Mouse (Mus musculus): Measurements from ENCODE around the gene Dlx1.

Gene Dlx1

GRCm38 (mm10) chr2:71545882-71546639 is 18.1 kb downstream of the Dlx1 start:
- peak; percentile 79 for DNase-seq (ENCODE audit: low read depth, low spot score)

- peak; percentile 90 for DNase-seq (ENCODE audit: low read depth, low spot score)
Measured at GRCm38 (mm10) chr2:71546640-71547071, 18.7 kb downstream of the Dlx1 start, which contains the start of gene Dlx2. Gene Dlx2 (minus strand): TSS chr2:71546754.

GRCm38 (mm10) chr2:71547829-71548228 is 19.9 kb downstream of the Dlx1 start:
- peak; percentile 84 for DNase-seq (ENCODE audit: low read depth, low spot score)

GRCm38 (mm10) chr2:71550330-71550729 is 22.4 kb downstream of the Dlx1 start:
- peak; percentile 57 for DNase-seq (ENCODE audit: low read depth, low spot score)

- DNase-seq (ENCODE audit: low read depth, low spot score) = no peak
Measured at GRCm38 (mm10) chr2:71551704-71552103, 23.8 kb downstream of the Dlx1 start.

- DNase-seq (ENCODE audit: low read depth, low spot score) = peak; percentile 69
Measured at GRCm38 (mm10) chr2:71556071-71556470, 28.2 kb downstream of the Dlx1 start.

- DNase-seq (ENCODE audit: low read depth, low spot score) = peak; percentile 38
Measured at GRCm38 (mm10) chr2:71566466-71566865, 38.6 kb downstream of the Dlx1 start.

- no peak for DNase-seq (ENCODE audit: low read depth, low spot score)
Measured at GRCm38 (mm10) chr2:71573736-71574135, 45.8 kb downstream of the Dlx1 start.

- DNase-seq (ENCODE audit: low read depth, low spot score) = no peak
Measured at GRCm38 (mm10) chr2:71577059-71577458, 49.1 kb downstream of the Dlx1 start.

- DNase-seq (ENCODE audit: low read depth, low spot score) = peak; percentile 35
Measured at GRCm38 (mm10) chr2:71580632-71581466, 52.9 kb downstream of the Dlx1 start.

- no peak for DNase-seq (ENCODE audit: low read depth, low spot score)
Measured at GRCm38 (mm10) chr2:71581488-71581887, 53.6 kb downstream of the Dlx1 start.
